Mouse (Mus musculus) limb, embryonic 12.5 days (tissue): ENCODE measurements around the gene Gm42791. TPM values are rescaled to one million over a fixed set of nuclear protein-coding genes. Genes with fewer than 3 reads are reported as not detected.
A peak's percentile ranks its signal among the peaks of the same experiment; 100 is the strongest.

Experiments
- ATAC-seq: fragments of 200-750 bp; cut with Nextera tagmentation; 2 replicates; pipeline ENCODE4 v1.8.0; 2017; ENCODE audit warnings: low read depth, moderate TSS enrichment; ENCODE audit not compliant: insufficient number of reproducible peaks, insufficient read depth, low FRiP score, low TSS enrichment
- H3K27ac ChIP-seq: fragments of 300-500 bp; sonication (generic); 2 replicates; pipeline ENCODE4 v1.5.1; 2016; ENCODE audit warnings: mild to moderate bottlenecking, moderate library complexity
- H3K27me3 ChIP-seq: fragments of 300-500 bp; sonication (generic); 2 replicates; pipeline ENCODE4 v1.6.1; 2016; ENCODE audit warnings: mild to moderate bottlenecking, moderate library complexity
- H3K36me3 ChIP-seq: fragments of 300-500 bp; sonication (generic); 2 replicates; pipeline ENCODE4 v1.6.1; 2016; ENCODE audit warnings: mild to moderate bottlenecking, moderate library complexity
- H3K4me1 ChIP-seq: fragments of 300-500 bp; sonication (generic); replicated peaks from 2 replicates; pipeline ENCODE4 v1.6.1; 2016
- H3K4me2 ChIP-seq: fragments of 300-500 bp; sonication (generic); 2 replicates; pipeline ENCODE4 v1.6.1; 2016; ENCODE audit warnings: mild to moderate bottlenecking, moderate library complexity
- H3K4me3 ChIP-seq: fragments of 300-500 bp; sonication (generic); replicated peaks from 2 replicates; pipeline ENCODE4 v1.5.1; 2016; ENCODE audit warnings: mild to moderate bottlenecking
- H3K9ac ChIP-seq: fragments of 300-500 bp; sonication (generic); replicated peaks from 2 replicates; pipeline ENCODE4 v1.6.1; 2016; ENCODE audit warnings: mild to moderate bottlenecking, moderate library complexity
- H3K9me3 ChIP-seq: fragments of 300-500 bp; sonication (generic); 2 replicates; pipeline ENCODE4 v1.6.1; 2016; ENCODE audit warnings: mild to moderate bottlenecking, moderate library complexity
- WGBS: fragments of 180-500 bp; shearing (Covaris S2); methylation state at CpG from one replicate; pipeline ENCODE4 v1.1.7; 2016; 5-methylcytosine and 5-hydroxymethylcytosine counted together
- polyA plus RNA-seq: library from polyadenylated mRNA; unstranded; fragments of >200 nt; fragmentation: Nextera tagmentation; extraction: Ambion mirVana; gene quantifications from 2 replicates; pipeline ENCODE4 v1.2.1, GENCODE M21; 2016

Gene Gm42791
- polyA plus RNA-seq, 1 experiment from 2014 or later: 0.99 TPM

DNA sequence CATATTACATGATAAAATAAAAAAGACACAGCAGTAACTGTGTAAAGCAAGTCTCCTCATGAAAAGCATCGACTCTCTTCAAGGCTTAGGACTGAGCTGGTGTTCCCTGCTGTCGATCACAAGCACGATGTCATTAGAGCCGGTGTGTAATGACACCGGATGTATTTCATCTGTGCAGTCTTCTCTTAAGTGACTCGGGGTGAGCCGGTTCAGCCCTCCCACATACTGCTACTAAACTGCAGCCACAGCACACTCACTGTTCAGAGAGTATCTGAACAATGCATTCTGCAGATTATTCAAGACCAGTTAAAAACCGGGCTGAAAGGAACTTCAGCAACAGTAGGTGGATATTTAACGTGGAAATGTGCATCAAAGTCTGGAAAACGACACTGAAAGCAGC, 71.5 kb downstream of the Gm42791 start:
- no peaks in the 10 kb centered on the region for H3K27me3 ChIP-seq
- no peak overlapping the region for H3K4me3 ChIP-seq
- no peak overlapping the region for H3K9ac ChIP-seq
- 75% methylated on average over 10 of the region's 10 CpGs for WGBS
- peaks cover 3% of the 10 kb centered on the region; the same call in 1 of the 2 replicates for H3K4me1 ChIP-seq
- no peak overlapping the region for H3K4me2 ChIP-seq
- peaks cover 35% of the 10 kb centered on the region for H3K36me3 ChIP-seq
- H3K27ac ChIP-seq: no peak overlapping the region
- ATAC-seq: no peak
- H3K9me3 ChIP-seq: no peaks in the 10 kb centered on the region

DNA sequence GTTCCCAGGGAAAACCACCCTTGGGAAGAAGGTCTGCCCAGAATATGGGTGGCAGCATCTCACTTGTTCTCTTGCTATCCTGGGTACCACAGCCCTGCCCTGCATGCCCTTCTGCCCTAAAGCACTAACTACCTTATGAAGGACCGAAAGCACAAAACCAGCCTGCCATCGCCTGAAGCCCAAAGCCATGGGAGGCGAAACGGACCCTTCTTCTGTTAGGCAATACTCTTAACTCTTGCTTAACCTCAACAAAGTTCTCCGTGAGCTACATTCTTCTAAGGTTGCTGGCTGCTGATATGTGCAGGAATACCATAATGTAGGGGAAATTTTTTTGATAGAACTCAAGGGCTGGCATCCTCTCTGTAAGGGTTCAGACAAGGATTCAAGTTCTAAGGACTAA, 72.2 kb downstream of the Gm42791 start:
- Histone ChIP-seq H3K27ac (no peak overlapping the region), H3K9me3 (no peaks in the 10 kb centered on the region), H3K27me3 (no peaks in the 10 kb centered on the region), H3K36me3 (peaks cover 41% of the 10 kb centered on the region), H3K4me1 (peaks cover 2% of the 10 kb centered on the region; the same call in 1 of the 2 replicates), H3K9ac (no peak overlapping the region), H3K4me3 (no peak overlapping the region), H3K4me2 (no peak overlapping the region)
- no peak for ATAC-seq
- 85% methylated on average over 5 of the region's 5 CpGs for WGBS

DNA sequence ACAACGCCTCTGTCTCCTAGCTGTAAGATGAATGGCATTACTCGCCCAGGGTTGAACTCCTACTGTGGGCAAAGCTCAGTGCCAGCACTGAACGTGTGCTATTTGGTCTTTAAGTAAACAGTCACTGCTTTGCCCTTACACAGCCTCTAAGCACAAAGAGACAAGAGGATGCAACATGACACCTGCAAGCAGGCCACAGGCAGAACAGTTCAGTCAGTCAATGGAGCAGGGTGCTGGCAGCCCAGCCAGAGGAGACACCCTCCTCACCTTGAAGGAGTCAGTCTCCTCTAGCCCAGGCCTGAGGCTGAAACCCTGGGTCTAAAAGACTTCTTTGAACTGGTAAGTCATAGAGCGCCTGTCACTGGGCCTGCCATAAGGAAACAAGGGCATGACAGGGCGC, 76.9 kb downstream of the Gm42791 start:
- H3K27me3 ChIP-seq: no peaks in the 10 kb centered on the region
- H3K36me3 ChIP-seq: peaks cover 61% of the 10 kb centered on the region
- 71% methylated on average over 5 of the region's 5 CpGs for WGBS

DNA sequence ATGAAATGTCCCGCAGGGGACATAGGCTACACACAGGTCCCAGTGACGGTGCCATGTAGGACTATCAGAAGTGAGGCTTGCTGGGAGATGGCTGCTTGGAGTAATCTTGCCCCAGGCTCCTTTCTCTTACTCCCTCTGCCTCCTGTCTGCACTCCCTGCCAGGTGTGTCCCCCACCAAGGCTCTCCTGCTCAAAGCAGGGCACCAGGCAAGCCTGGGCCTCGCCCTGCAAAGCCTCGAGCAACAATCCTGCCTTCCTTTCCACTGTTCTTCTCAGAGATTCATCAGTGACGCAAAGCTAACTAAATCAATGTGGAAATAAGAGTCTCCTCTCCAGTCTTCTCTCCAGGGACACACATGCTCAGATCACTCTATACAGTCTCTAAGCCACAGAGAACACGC, 78.2 kb downstream of the Gm42791 start:
- Histone ChIP-seq H3K9me3 (no peaks in the 10 kb centered on the region), H3K4me1 (no peaks in the 10 kb centered on the region), H3K4me3 (no peak overlapping the region), H3K27ac (no peak overlapping the region), H3K27me3 (no peaks in the 10 kb centered on the region), H3K4me2 (no peak overlapping the region), H3K36me3 (peaks cover 72% of the 10 kb centered on the region), H3K9ac (no peak overlapping the region)
- WGBS: 84% methylated on average over 6 of the region's 6 CpGs
- ATAC-seq: no peak

More for the DNA sequence above, 76.9 kb downstream of the Gm42791 start:
- Histone ChIP-seq H3K9me3 (no peaks in the 10 kb centered on the region), H3K9ac (no peak overlapping the region), H3K4me3 (no peak overlapping the region), H3K4me2 (no peak overlapping the region), H3K27ac (no peak overlapping the region), H3K4me1 (no peaks in the 10 kb centered on the region)
- no peak for ATAC-seq

DNA sequence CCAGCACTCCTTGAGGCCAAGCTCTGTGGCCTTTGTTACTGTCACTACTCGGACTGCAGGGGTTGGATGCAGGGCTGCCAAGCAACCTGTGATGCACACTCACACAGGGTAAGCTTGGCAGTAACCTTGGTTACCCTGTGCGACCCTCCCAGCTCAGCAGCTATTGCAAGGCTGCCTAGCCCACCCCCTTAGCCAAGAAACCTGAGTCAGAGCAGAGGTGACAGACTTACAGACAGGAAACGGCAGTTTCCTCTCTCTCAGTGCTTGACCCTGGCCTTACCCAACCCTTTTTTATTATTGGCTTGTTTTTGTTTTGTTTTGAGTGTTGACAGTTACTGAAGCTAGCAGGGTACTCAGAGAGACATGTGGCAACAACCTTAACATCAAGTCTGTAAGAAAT, 82.7 kb downstream of the Gm42791 start:
- Histone ChIP-seq H3K36me3 (peaks cover 75% of the 10 kb centered on the region), H3K4me1 (0 out of 2 replicates have a peak, but pooled peaks cover 6% of the 10 kb centered on the region), H3K4me2 (no peak overlapping the region), H3K27me3 (no peaks in the 10 kb centered on the region), H3K9ac (no peak overlapping the region; the same call in 1 of the 2 replicates), H3K9me3 (no peaks in the 10 kb centered on the region), H3K27ac (no peak overlapping the region), H3K4me3 (no peak overlapping the region)
- 38% methylated on average over 3 of the region's 3 CpGs for WGBS
- 0 out of 2 replicates have a peak, but pooled peaks have one; percentile 41 for ATAC-seq

DNA sequence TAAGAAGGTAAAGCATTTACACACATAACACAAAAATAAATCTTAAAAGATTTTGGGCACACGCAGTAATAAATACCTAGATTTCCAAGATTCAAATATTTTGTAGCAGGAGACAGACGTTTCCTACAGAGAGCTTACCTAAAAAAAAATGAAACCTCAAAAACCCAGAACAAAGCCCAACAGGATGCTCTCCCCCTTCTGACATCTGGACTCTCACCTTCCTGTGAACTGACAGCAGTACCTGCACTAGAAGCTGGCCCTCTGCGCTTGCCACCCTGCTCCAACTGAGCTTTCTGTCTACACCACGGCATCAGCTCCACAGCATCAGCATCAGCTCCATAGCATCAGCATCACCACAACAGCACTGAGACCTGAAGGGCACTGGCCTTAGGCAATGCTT, 84.9 kb downstream of the Gm42791 start:
- ATAC-seq: no peak
- H3K36me3 ChIP-seq: peaks cover 61% of the 10 kb centered on the region
- H3K27ac ChIP-seq: no peak overlapping the region
- H3K9ac ChIP-seq: no peak overlapping the region
- 91% methylated on average over 4 of the region's 4 CpGs for WGBS
- H3K9me3 ChIP-seq: no peaks in the 10 kb centered on the region
- no peaks in the 10 kb centered on the region for H3K27me3 ChIP-seq
- no peak overlapping the region for H3K4me2 ChIP-seq
- 0 out of 2 replicates have a peak, but pooled peaks cover 6% of the 10 kb centered on the region for H3K4me1 ChIP-seq
- no peak overlapping the region for H3K4me3 ChIP-seq

DNA sequence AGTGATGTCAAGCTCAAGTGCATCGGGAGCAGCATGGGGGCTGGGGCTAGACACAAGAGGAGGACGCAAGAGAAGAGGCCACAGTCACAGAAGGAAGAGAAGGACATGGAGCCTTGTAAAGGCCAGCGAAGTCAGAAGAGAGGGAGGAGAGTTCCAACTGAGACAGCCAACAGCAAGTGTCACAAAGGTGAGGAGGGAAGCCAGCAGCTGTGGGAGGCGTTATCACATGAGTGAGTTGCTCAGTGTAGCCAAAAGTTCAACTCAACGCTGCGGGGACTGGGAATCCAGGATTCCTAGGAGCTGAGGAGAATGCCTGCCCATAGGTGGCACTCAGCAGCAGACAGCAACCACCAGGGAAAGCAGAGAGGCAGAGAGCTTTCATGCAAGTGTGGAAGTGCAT, 85.5 kb downstream of the Gm42791 start:
- Histone ChIP-seq H3K4me3 (no peak overlapping the region), H3K36me3 (peaks cover 61% of the 10 kb centered on the region), H3K4me1 (0 out of 2 replicates have a peak, but pooled peaks cover 6% of the 10 kb centered on the region), H3K9me3 (no peaks in the 10 kb centered on the region), H3K9ac (no peak overlapping the region), H3K27ac (0 out of 2 replicates have a peak overlapping the region, but pooled peaks have one; percentile 41), H3K4me2 (no peak overlapping the region), H3K27me3 (no peaks in the 10 kb centered on the region)
- no peak for ATAC-seq
- 40% methylated on average over 6 of the region's 6 CpGs for WGBS

DNA sequence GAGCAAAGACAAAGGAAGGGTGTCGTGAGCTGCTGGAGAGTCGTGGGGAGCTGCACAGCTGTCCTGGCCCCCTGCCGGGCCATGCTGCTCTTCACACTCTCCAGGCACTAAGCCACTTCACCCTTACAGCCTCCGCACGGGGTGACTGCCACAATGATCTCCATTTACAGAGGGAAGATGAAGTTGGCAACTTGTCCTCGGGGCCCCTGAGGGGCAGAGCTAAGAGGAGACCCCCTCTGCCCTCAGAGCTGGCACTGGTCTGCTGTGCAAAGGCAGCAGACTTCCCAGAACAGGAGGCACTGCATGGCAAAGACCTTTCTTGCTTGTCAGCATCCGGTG, 85.9 kb downstream of the Gm42791 start:
- peaks cover 62% of the 10 kb centered on the region for H3K36me3 ChIP-seq
- H3K4me3 ChIP-seq: no peak overlapping the region
- no peak for ATAC-seq
- H3K4me1 ChIP-seq: 0 out of 2 replicates have a peak, but pooled peaks cover 6% of the 10 kb centered on the region
- H3K27ac ChIP-seq: 0 out of 2 replicates have a peak overlapping the region, but pooled peaks have one; percentile 41
- no peak overlapping the region for H3K4me2 ChIP-seq
- H3K9me3 ChIP-seq: no peaks in the 10 kb centered on the region
- WGBS: 35% methylated on average over 7 of the region's 7 CpGs
- H3K27me3 ChIP-seq: no peaks in the 10 kb centered on the region
- no peak overlapping the region for H3K9ac ChIP-seq

DNA sequence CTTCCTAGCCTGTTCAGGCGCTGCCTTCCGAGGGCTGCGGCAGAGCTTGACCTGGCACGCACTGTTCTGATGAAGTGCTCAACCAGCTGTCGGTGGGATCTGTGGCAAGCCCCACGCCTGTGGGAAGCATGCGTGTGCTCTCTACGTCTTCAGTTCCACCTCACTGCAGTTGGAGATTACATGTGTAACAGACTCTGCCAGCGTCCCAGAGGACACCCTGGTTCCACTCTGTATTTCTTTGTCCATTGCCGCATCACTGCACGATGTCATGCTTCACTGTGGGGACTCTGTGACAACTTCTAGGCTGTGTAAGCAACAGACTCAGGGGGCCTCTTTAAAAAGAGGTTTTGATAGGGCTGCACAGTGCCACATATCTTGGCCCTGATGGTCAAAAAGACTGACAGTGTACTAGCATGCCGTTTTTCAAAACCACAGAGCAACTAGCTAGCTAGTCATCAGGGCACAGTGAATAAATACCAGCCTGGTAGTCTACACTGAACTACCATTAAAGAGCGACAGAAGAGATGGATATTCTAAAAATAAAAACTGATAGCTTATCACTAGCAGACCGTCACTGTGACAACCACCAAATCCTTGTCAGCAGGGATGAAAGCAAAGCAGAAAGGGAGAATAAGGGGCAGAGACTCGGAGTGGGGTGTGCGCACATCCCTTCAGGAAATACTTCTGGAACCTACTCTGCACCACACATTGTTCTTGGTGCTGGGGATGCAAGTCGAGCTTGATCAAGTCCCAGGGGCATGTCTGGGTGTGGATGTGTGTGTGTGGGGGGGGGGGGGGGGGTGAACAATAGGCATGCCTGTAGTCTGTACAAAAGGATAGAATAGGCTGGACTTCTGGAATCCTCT, 86.5 kb downstream of the Gm42791 start:
- Histone ChIP-seq H3K9me3 (no peaks in the 10 kb centered on the region), H3K4me1 (0 out of 2 replicates have a peak, but pooled peaks cover 6% of the 10 kb centered on the region), H3K27me3 (no peaks in the 10 kb centered on the region), H3K4me3 (no peak overlapping the region), H3K4me2 (no peak overlapping the region), H3K27ac (0 out of 2 replicates have a peak overlapping the region, but pooled peaks have one; percentile 4), H3K36me3 (peaks cover 63% of the 10 kb centered on the region), H3K9ac (no peak overlapping the region)
- WGBS: 85% methylated on average over 17 of the region's 17 CpGs
- ATAC-seq: no peak

DNA sequence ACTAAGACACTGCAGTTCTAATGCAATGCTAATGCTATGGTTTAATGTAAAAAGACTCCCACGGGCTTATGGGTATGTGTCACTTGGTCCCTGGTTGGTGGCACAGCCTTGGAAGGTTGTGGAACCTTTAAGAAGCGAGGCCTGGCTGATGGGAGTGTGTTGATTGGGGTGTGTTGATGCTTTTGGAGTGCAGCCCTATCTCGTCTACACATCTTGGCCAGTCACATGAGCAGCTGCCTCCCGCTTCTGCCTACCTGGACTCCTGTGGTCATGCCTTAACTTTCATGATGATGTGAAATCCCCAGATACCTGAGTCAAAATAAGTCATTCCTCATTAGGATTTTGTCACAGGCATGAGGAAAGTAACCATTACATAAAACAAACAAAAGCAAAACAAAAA, 88.6 kb downstream of the Gm42791 start:
- Histone ChIP-seq H3K27me3 (no peaks in the 10 kb centered on the region), H3K9ac (no peak overlapping the region), H3K27ac (no peak overlapping the region), H3K4me1 (0 out of 2 replicates have a peak, but pooled peaks cover 6% of the 10 kb centered on the region), H3K4me3 (no peak overlapping the region), H3K4me2 (no peak overlapping the region), H3K9me3 (no peaks in the 10 kb centered on the region), H3K36me3 (peaks cover 50% of the 10 kb centered on the region)
- 88% methylated on average over 4 of the region's 4 CpGs for WGBS
- ATAC-seq: no peak

DNA sequence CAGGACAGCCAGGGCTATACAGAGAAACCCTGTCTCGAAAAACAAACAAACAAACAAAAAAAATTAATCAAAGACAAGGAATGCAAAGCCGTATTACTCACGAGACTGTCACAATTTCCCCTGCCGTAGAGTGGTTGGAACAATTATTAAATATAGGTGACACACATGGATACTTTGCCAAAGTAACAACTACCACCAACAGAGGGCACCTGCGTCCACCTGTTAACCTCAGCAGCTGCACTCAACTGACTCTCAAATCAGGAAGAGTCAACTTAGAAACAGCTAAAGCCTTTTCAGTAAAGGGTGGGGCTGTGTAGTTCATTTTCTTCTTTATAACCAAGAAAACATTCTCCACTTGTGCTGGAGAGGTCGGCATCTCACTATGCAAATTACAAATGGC, 90.1 kb downstream of the Gm42791 start:
- no peak overlapping the region for H3K4me3 ChIP-seq
- no peak overlapping the region for H3K9ac ChIP-seq
- H3K27ac ChIP-seq: no peak overlapping the region
- no peak for ATAC-seq
- H3K4me2 ChIP-seq: no peak overlapping the region
- WGBS: 73% methylated on average over 6 of the region's 6 CpGs
- 0 out of 2 replicates have a peak, but pooled peaks cover 6% of the 10 kb centered on the region for H3K4me1 ChIP-seq
- H3K36me3 ChIP-seq: peaks cover 45% of the 10 kb centered on the region
- H3K27me3 ChIP-seq: no peaks in the 10 kb centered on the region
- H3K9me3 ChIP-seq: no peaks in the 10 kb centered on the region
